Mouse (Mus musculus) neural tube, postnatal 0 days (tissue): ENCODE measurements around the gene Arhgap18. TPM values are rescaled to one million over a fixed set of nuclear protein-coding genes. Genes with fewer than 3 reads are reported as not detected.

Source experiments
- polyA plus RNA-seq: library from polyadenylated mRNA; unstranded; fragments of >200 nt; fragmentation: Nextera tagmentation; extraction: Ambion mirVana; gene quantifications from 2 replicates; pipeline ENCODE4 v1.2.1, GENCODE M21; 2015

Gene Arhgap18
- 9.0 and 11.0 TPM in 2 replicates for polyA plus RNA-seq

DNA sequence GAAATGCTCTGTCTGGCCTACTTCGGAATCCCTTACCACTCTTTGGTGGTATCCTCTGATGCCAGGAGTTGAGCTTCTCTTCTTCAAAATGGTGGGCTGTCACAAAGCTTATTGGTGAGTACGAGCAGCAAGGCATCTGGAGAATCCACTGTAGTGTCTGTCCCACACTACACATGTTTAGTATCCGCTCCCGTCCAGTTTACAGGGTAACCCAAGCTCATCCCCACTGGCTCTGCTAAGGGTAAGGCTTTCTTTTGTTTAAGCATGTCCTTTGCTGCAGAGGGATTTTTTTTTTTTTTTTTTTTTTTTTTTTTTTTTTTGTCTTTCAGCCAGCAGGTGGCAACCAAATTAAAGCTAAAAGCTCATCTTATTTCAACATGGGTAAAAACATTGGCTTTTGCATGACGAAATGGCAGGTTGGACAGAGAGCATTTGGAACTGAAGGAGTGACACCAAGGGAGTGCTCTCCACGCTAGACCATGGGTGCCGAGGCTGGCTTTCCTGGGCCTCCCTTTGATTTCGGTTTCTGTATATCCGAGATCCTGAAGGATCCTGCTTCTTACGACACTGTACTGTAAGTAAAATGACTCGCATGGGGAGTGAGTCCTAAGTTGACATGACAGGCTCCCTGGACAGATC, at the start of gene Arhgap18:
Gene Arhgap18 (plus strand): TSS at position 493 of the 639 bp plus-strand sequence.

